Mouse (Mus musculus) liver, embryonic 14.5 days (tissue): ENCODE data around the gene Hlf. TPM values are rescaled to one million over a fixed set of nuclear protein-coding genes. Genes with fewer than 3 reads are reported as not detected.

Source experiments
- ATAC-seq: fragments of 200-750 bp; cut with Nextera tagmentation; 2 replicates; pipeline ENCODE4 v1.8.0; 2017; ENCODE audit warnings: moderate number of reproducible peaks, mild to moderate bottlenecking, moderate library complexity; ENCODE audit not compliant: insufficient read depth
- DNase-seq, 3 experiments: peaks; one replicate each; pipeline ENCODE4 v3.0.0-alpha.2; 2012 to 2013; ENCODE audit warnings: low read depth in 3 of 3, low spot score in 3 of 3
- H3K27ac ChIP-seq: fragments of 300-500 bp; sonication (generic); 2 replicates; pipeline ENCODE4 v1.5.1; 2014; ENCODE audit warnings: moderate library complexity, mild to moderate bottlenecking, control low read depth, inconsistent platforms
- H3K27me3 ChIP-seq: fragments of 300-500 bp; sonication (generic); 2 replicates; pipeline ENCODE4 v1.6.1; 2014; ENCODE audit warnings: mild to moderate bottlenecking, low read length, moderate library complexity; ENCODE audit not compliant: control insufficient read depth, insufficient read depth
- H3K36me3 ChIP-seq: fragments of 300-500 bp; sonication (generic); replicated peaks from 2 replicates; pipeline ENCODE4 v1.6.1; 2014; ENCODE audit warnings: low read depth; ENCODE audit not compliant: control insufficient read depth, insufficient read depth
- H3K4me1 ChIP-seq, 2 experiments: fragments of 200-500 bp in 1 of 2; fragments of 300-500 bp in 1 of 2; sonication (generic) in 1 of 2; replicated peaks; 2 replicates each; pipeline ENCODE4 v1.6.1; 2012 to 2014; ENCODE audit warnings: antibody characterized with exemption in 1 of 2, inconsistent platforms in 1 of 2, low read length in 1 of 2; ENCODE audit not compliant: control insufficient read depth in 2 of 2, insufficient read depth in 2 of 2
- H3K4me2 ChIP-seq: fragments of 300-500 bp; sonication (generic); 2 replicates; pipeline ENCODE4 v1.6.1; 2014; ENCODE audit warnings: low read depth, mild to moderate bottlenecking, control low read depth, moderate library complexity
- H3K4me3 ChIP-seq, 2 experiments: fragments of 200-500 bp in 1 of 2; fragments of 300-500 bp in 1 of 2; sonication (generic) in 1 of 2; 2 replicates each; pipeline ENCODE4 v1.5.1; 2012 to 2014; ENCODE audit warnings: low read depth in 2 of 2, low read length in 2 of 2, mild to moderate bottlenecking in 2 of 2, control low read depth in 1 of 2, inconsistent platforms in 1 of 2, moderate library complexity in 1 of 2; ENCODE audit not compliant: insufficient read depth in 1 of 2
- H3K9ac ChIP-seq: fragments of 300-500 bp; sonication (generic); replicated peaks from 2 replicates; pipeline ENCODE4 v1.6.1; 2014; ENCODE audit warnings: mild to moderate bottlenecking, control low read depth, moderate library complexity
- H3K9me3 ChIP-seq: fragments of 300-500 bp; sonication (generic); 2 replicates; pipeline ENCODE4 v1.6.1; 2016; ENCODE audit warnings: low read length, mixed read lengths; ENCODE audit not compliant: control insufficient read depth
- CTCF ChIP-seq: IDR thresholded peaks from 2 replicates; pipeline ENCODE4 v1.5.1; 2016; ENCODE audit warnings: antibody characterized with exemption, low read depth, control low read depth
- EP300 ChIP-seq: IDR thresholded peaks from 2 replicates; pipeline ENCODE4 v1.6.1; 2016; ENCODE audit warnings: antibody characterized with exemption, low read depth
- WGBS: fragments of 180-500 bp; shearing (Covaris S2); extraction: QIAGEN DNeasy Blood & Tissue Kit; methylation state at CpG from one replicate; pipeline ENCODE4 v1.1.7; 2014; ENCODE audit not compliant: insufficient replicate concordance; 5-methylcytosine and 5-hydroxymethylcytosine counted together
- polyA plus RNA-seq, 2 experiments: library from polyadenylated mRNA; depleted of rRNA in 1 of 2; stranded (reverse) in 1 of 2; unstranded in 1 of 2; fragments of >200 nt; fragmentation: Nextera tagmentation in 1 of 2; extraction: Ambion mirVana in 1 of 2; gene quantifications; 2 replicates each; pipeline versions ENCODE4 v1.2.1 to v1.2.3; 2012 to 2014

Hlf gene
- polyA plus RNA-seq, 2 experiments, result 2.7 to 3.7 TPM

- Histone ChIP-seq H3K36me3 (no peaks in the 10 kb centered on the region), H3K27ac (no peak overlapping the region), H3K27me3 (no peaks in the 10 kb centered on the region), H3K9me3 (no peaks in the 10 kb centered on the region), H3K4me3 (no peak overlapping the region), H3K4me2 (no peak overlapping the region), H3K4me1 (no peaks in the 10 kb centered on the region), H3K9ac (no peak overlapping the region)
- TF ChIP-seq EP300 (no peak), CTCF (no peak)
- WGBS, result 29% methylated on average over 1 of the region's 1 CpGs
- no peak for ATAC-seq
- no peak for DNase-seq
Measured at GRCm38 (mm10) chr11:90326836-90327235, 63.9 kb downstream of the Hlf start.

- no peak overlapping the region for H3K4me2 ChIP-seq
- no peak overlapping the region for H3K4me3 ChIP-seq
- no peaks in the 10 kb centered on the region for H3K27me3 ChIP-seq
- DNase-seq, result no peak
- H3K9me3 ChIP-seq, result no peaks in the 10 kb centered on the region
- H3K4me1 ChIP-seq, result no peaks in the 10 kb centered on the region
- H3K36me3 ChIP-seq, result no peaks in the 10 kb centered on the region
- 66% methylated on average over 5 of the region's 5 CpGs for WGBS
- no peak for ATAC-seq
- TF ChIP-seq CTCF, result no peak
- H3K27ac ChIP-seq, result no peak overlapping the region
- no peak overlapping the region for H3K9ac ChIP-seq
Measured at GRCm38 (mm10) chr11:90326146-90326545, 64.5 kb downstream of the Hlf start.

- no peak for DNase-seq
- H3K4me1 ChIP-seq, result no peaks in the 10 kb centered on the region
- H3K4me2 ChIP-seq, result no peak overlapping the region
- H3K4me3 ChIP-seq, result no peak overlapping the region
- no peak for TF ChIP-seq CTCF
- TF ChIP-seq EP300, result no peak
- H3K9ac ChIP-seq, result no peak overlapping the region
- H3K27ac ChIP-seq, result no peak overlapping the region
- H3K27me3 ChIP-seq, result no peaks in the 10 kb centered on the region
- no peaks in the 10 kb centered on the region for H3K9me3 ChIP-seq
- ATAC-seq, result no peak
- H3K36me3 ChIP-seq, result no peaks in the 10 kb centered on the region
- 67% methylated on average over 3 of the region's 3 CpGs for WGBS
Measured at GRCm38 (mm10) chr11:90324597-90324996, 66.1 kb downstream of the Hlf start.

DNA sequence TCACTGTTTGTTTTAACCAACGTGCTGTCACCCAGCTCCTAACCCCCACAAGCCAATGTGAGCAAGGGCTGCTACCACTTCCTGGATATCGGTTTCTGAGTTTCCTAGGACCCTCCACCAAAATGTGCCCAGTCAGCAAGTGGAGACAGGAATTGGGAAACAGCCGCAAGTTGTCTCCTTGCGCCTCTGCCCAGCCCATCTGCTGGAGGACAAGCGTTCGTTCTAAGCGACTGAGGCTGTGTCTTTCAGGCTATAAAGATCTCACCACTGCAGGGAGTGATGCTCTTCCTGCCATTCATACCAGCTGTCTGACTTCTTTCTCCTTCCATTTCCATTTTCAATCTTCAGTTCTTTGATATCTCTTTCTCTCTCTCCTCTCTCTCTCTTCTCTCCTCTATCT, 69.8 kb downstream of the Hlf start:
- Histone ChIP-seq H3K9ac (no peak overlapping the region), H3K36me3 (no peaks in the 10 kb centered on the region), H3K4me3 (no peak overlapping the region), H3K4me1 (no peaks in the 10 kb centered on the region), H3K27me3 (no peaks in the 10 kb centered on the region), H3K27ac (no peak overlapping the region), H3K4me2 (no peak overlapping the region), H3K9me3 (no peaks in the 10 kb centered on the region)
- WGBS, result 46% methylated on average over 7 of the region's 7 CpGs
- TF ChIP-seq EP300 (no peak), CTCF (no peak)
- ATAC-seq (no peak), DNase-seq (no peak)

- DNase-seq (peak in 1 of 3 experiments; percentile 2), ATAC-seq (no peak)
- H3K4me3 ChIP-seq, result no peak overlapping the region
- H3K27me3 ChIP-seq, result no peaks in the 10 kb centered on the region
- no peak overlapping the region for H3K9ac ChIP-seq
- no peaks in the 10 kb centered on the region for H3K9me3 ChIP-seq
- no peaks in the 10 kb centered on the region for H3K4me1 ChIP-seq
- H3K27ac ChIP-seq, result no peak overlapping the region
- TF ChIP-seq EP300 (no peak), CTCF (peak; percentile 63)
- H3K4me2 ChIP-seq, result no peak overlapping the region
- 15% methylated on average over 4 of the region's 4 CpGs for WGBS
- H3K36me3 ChIP-seq, result no peaks in the 10 kb centered on the region
Measured at GRCm38 (mm10) chr11:90317482-90317881, 73.2 kb downstream of the Hlf start.
